Mouse (Mus musculus) E14TG2a.4 (cell line): ENCODE results near the gene Fam198b.

Source experiments
- CTCF ChIP-seq: conservative IDR thresholded peaks from 2 replicates; pipeline ENCODE4 v1.5.1; 2014; ENCODE audit warnings: low read length
- NANOG ChIP-seq: IDR thresholded peaks from 2 replicates; pipeline ENCODE4 v1.6.1; 2014; ENCODE audit warnings: borderline replicate concordance, low read length, mixed read lengths
- POU5F1 ChIP-seq: IDR thresholded peaks from 2 replicates; pipeline ENCODE4 v1.6.1; 2014; ENCODE audit warnings: low read length, borderline replicate concordance

GRCm38 (mm10) chr3:79956792-79957191 is 72.5 kb downstream of the Fam198b start:
- TF ChIP-seq CTCF (no peak), POU5F1 (no peak), NANOG (no peak)
